ENCODE assay signal across 12 mouse cellular contexts in genomic region chr2:93903415-93903814, GRCm38 (mm10). TPM values are rescaled to one million over a fixed set of nuclear protein-coding genes. Genes with fewer than 3 reads are reported as not detected.
A peak's percentile ranks its signal among the peaks of the same experiment; 100 is the strongest.
DNase-seq lines count a peak whose midpoint lies in the region; ATAC-seq and TF ChIP-seq lines count a peak whose summit lies in the region.
"Had no signal": no experiment of that assay in that cellular context is flagged by ENCODE, and none has a peak within 500 bp of the region (broad histone marks: within the 10 kb centered on the region; RNA-seq: fewer than 3 reads in every experiment).

No protein-coding gene starts in this region.

- no peak for DNase-seq in kidney, postnatal 14 days
- no peak for DNase-seq in stomach, postnatal 0 days (ENCODE audit: low spot score)
- peak; percentile 35 for DNase-seq in heart, postnatal 4 days
- DNase-seq in adrenal gland, adult 8-10 months, result no peak

- no peaks in the 10 kb centered on the region; the same call in 1 of the 2 replicates for H3K4me1 ChIP-seq in kidney, embryonic 14.5 days (ENCODE audit: control insufficient read depth, insufficient read depth, low read length)
- H3K4me1 ChIP-seq in stomach, embryonic 15.5 days, result no peaks in the 10 kb centered on the region
- H3K4me1 ChIP-seq in stomach, postnatal 0 days (replicated peaks; ENCODE audit: control insufficient read depth, insufficient read depth), result 0 out of 2 replicates have a peak, but pooled peaks cover 2% of the 10 kb centered on the region

- H3K27ac ChIP-seq in kidney, embryonic 14.5 days (ENCODE audit: low read depth, low read length), result no peak overlapping the region
- no peak overlapping the region for H3K27ac ChIP-seq in stomach, embryonic 15.5 days
- H3K27ac ChIP-seq in stomach, postnatal 0 days (replicated peaks), result no peak overlapping the region
- H3K27ac ChIP-seq: embryonic facial prominence, embryonic 12.5 days; limb, embryonic 12.5 days; macrophage had no signal

- ATAC-seq in kidney, embryonic 14.5 days (ENCODE audit: low FRiP score, low TSS enrichment), result 0 out of 2 replicates have a peak, but pooled peaks have one; percentile 22
- 0 out of 2 replicates have a peak, but pooled peaks have one; percentile 8 for ATAC-seq in stomach, embryonic 15.5 days (ENCODE audit: insufficient read depth, low FRiP score, low read depth)
- no peak for ATAC-seq in stomach, postnatal 0 days (ENCODE audit: low FRiP score, low TSS enrichment)
- ATAC-seq in granulocyte monocyte progenitor cell, adult 5-6 weeks (replicated peaks; ENCODE audit: poor library complexity, severe bottlenecking), result no peak

- no peaks in the 10 kb centered on the region for H3K9me3 ChIP-seq in kidney, embryonic 14.5 days (ENCODE audit: control insufficient read depth, low read length)
- no peaks in the 10 kb centered on the region for H3K9me3 ChIP-seq in stomach, embryonic 15.5 days
- no peaks in the 10 kb centered on the region for H3K9me3 ChIP-seq in stomach, postnatal 0 days (ENCODE audit: control insufficient read depth, low read length)
- H3K9me3 ChIP-seq: embryonic facial prominence, embryonic 12.5 days; limb, embryonic 12.5 days had no signal

- H3K27me3 ChIP-seq in kidney, embryonic 14.5 days (ENCODE audit: control insufficient read depth, insufficient read depth, low read length), result no peaks in the 10 kb centered on the region
- no peaks in the 10 kb centered on the region; the same call in 1 of the 2 replicates for H3K27me3 ChIP-seq in stomach, embryonic 15.5 days (replicated peaks)
- no peaks in the 10 kb centered on the region for H3K27me3 ChIP-seq in stomach, postnatal 0 days (ENCODE audit: control insufficient read depth, insufficient read depth, low read length)
- H3K27me3 ChIP-seq: embryonic facial prominence, embryonic 12.5 days; limb, embryonic 12.5 days had no signal

- no peak overlapping the region for H3K9ac ChIP-seq in kidney, embryonic 14.5 days (ENCODE audit: low read depth, low read length)
- no peak overlapping the region for H3K9ac ChIP-seq in stomach, embryonic 15.5 days
- no peak overlapping the region for H3K9ac ChIP-seq in stomach, postnatal 0 days (ENCODE audit: low read length)
- H3K9ac ChIP-seq: embryonic facial prominence, embryonic 12.5 days; limb, embryonic 12.5 days had no signal

- 67% methylated on average over 6 of the region's 6 CpGs for WGBS in kidney, embryonic 14.5 days
- 60% methylated on average over 6 of the region's 6 CpGs for WGBS in stomach, embryonic 15.5 days
- WGBS in stomach, postnatal 0 days, result 48% methylated on average over 6 of the region's 6 CpGs

- H3K4me2 ChIP-seq in kidney, embryonic 14.5 days (replicated peaks; ENCODE audit: low read depth, low read length), result no peak overlapping the region
- no peak overlapping the region for H3K4me2 ChIP-seq in stomach, embryonic 15.5 days
- H3K4me2 ChIP-seq in stomach, postnatal 0 days (replicated peaks; ENCODE audit: low read depth), result no peak overlapping the region
- H3K4me2 ChIP-seq: embryonic facial prominence, embryonic 12.5 days; limb, embryonic 12.5 days had no signal

- TF ChIP-seq EP300 in stomach, postnatal 0 days (optimal IDR thresholded peaks at IDR 0.05), result no peak

- no peak for TF ChIP-seq CTCF in stomach, postnatal 0 days (IDR thresholded peaks at IDR 0.05; ENCODE audit: low read depth)

- H3K4me3 ChIP-seq in kidney, embryonic 14.5 days (ENCODE audit: low read length), result no peak overlapping the region
- no peak overlapping the region for H3K4me3 ChIP-seq in stomach, embryonic 15.5 days (replicated peaks)
- H3K4me3 ChIP-seq in stomach, postnatal 0 days (ENCODE audit: low read depth, low read length), result no peak overlapping the region
- H3K4me3 ChIP-seq: embryonic facial prominence, embryonic 12.5 days; limb, embryonic 12.5 days had no signal

- no peaks in the 10 kb centered on the region for H3K36me3 ChIP-seq in kidney, embryonic 14.5 days (ENCODE audit: control insufficient read depth, insufficient read depth, low read length)
- no peaks in the 10 kb centered on the region for H3K36me3 ChIP-seq in stomach, embryonic 15.5 days
- H3K36me3 ChIP-seq in stomach, postnatal 0 days (ENCODE audit: control insufficient read depth, insufficient read depth, low read length), result no peaks in the 10 kb centered on the region
- H3K36me3 ChIP-seq: embryonic facial prominence, embryonic 12.5 days; limb, embryonic 12.5 days had no signal

RNA-seq across cellular contexts. Expression of gene Accsl, which starts 34.5 kb away (rescaled TPM):
- not detected in 2 replicates for polyA plus RNA-seq in kidney, embryonic 14.5 days (2014; fragmentation: Nextera tagmentation; extraction: Ambion mirVana)
- 0.31 TPM in 1 of 2 replicates, not detected in the other for polyA plus RNA-seq in stomach, embryonic 15.5 days (2015; fragmentation: Nextera tagmentation; extraction: Ambion mirVana)
- polyA plus RNA-seq in stomach, postnatal 0 days (2015; fragmentation: Nextera tagmentation; extraction: Ambion mirVana), result not detected in 2 replicates
- total RNA-seq in heart, postnatal 4 days (2021), result not detected
- total RNA-seq in adrenal gland, adult 8-10 months (2022), result under 1 TPM in 3 of 4 experiments, not detected in 1; 0.25 to 0.49 (median 0.38) TPM
- total RNA-seq in granulocyte monocyte progenitor cell, adult 5-6 weeks (2014; fragmentation: Nextera tagmentation), result not detected in 2 replicates
- total RNA-seq in granulocyte monocyte progenitor cell, adult 5-6 weeks (2017), result not detected in 2 replicates
- polyA plus RNA-seq: embryonic facial prominence, embryonic 12.5 days; limb, embryonic 12.5 days; macrophage; neural tube, embryonic 11.5 days; small intestine, adult 2 months had no signal

RNA-seq across cellular contexts. Expression of gene Gm13889, which starts 53.6 kb away (rescaled TPM):
- 12.0 and 12.4 TPM in 2 replicates for polyA plus RNA-seq in kidney, embryonic 14.5 days (2014; fragmentation: Nextera tagmentation; extraction: Ambion mirVana)
- polyA plus RNA-seq in stomach, embryonic 15.5 days (2015; fragmentation: Nextera tagmentation; extraction: Ambion mirVana), result 19.0 and 26.4 TPM in 2 replicates
- polyA plus RNA-seq in stomach, postnatal 0 days (2015; fragmentation: Nextera tagmentation; extraction: Ambion mirVana), result 70.7 and 82.0 TPM in 2 replicates
- total RNA-seq in heart, postnatal 4 days (2021), result 10 to 100 TPM; 24.2 to 26.7 TPM
- 10 to 100 TPM; 22.6 to 32.3 (median 30.3) TPM for total RNA-seq in adrenal gland, adult 8-10 months (2022)
- not detected in 2 replicates for total RNA-seq in granulocyte monocyte progenitor cell, adult 5-6 weeks (2014; fragmentation: Nextera tagmentation)
- total RNA-seq in granulocyte monocyte progenitor cell, adult 5-6 weeks (2017), result not detected in 2 replicates
- polyA plus RNA-seq: macrophage had no signal

RNA-seq across cellular contexts. Expression of gene Accs, which starts 53.7 kb away (rescaled TPM):
- 7.3 and 10.8 TPM in 2 replicates for polyA plus RNA-seq in kidney, embryonic 14.5 days (2014; fragmentation: Nextera tagmentation; extraction: Ambion mirVana)
- polyA plus RNA-seq in stomach, embryonic 15.5 days (2015; fragmentation: Nextera tagmentation; extraction: Ambion mirVana), result 5.3 and 7.4 TPM in 2 replicates
- 4.7 and 5.0 TPM in 2 replicates for polyA plus RNA-seq in stomach, postnatal 0 days (2015; fragmentation: Nextera tagmentation; extraction: Ambion mirVana)
- total RNA-seq in heart, postnatal 4 days (2021), result 10 to 100 TPM; 10.2 to 10.6 TPM
- total RNA-seq in adrenal gland, adult 8-10 months (2022), result 10 to 100 TPM; 11.8 to 20.3 (median 15.2) TPM
- total RNA-seq in granulocyte monocyte progenitor cell, adult 5-6 weeks (2014; fragmentation: Nextera tagmentation), result 30.8 and 40.3 TPM in 2 replicates
- total RNA-seq in granulocyte monocyte progenitor cell, adult 5-6 weeks (2017), result 16.1 and 21.2 TPM in 2 replicates

Comparison
In these comparisons a context has a peak if more than half of its experiments do, and no peak if none do; other contexts are left out.
1. ATAC-seq: peak in kidney, embryonic 14.5 days (single experiment) and stomach, embryonic 15.5 days (single experiment); none in stomach, postnatal 0 days (single experiment) and granulocyte monocyte progenitor cell, adult 5-6 weeks (single experiment).
2. RNA of gene Gm13889, which starts 53.6 kb away (total RNA-seq): 22.6 to 32.3 TPM in adrenal gland, adult 8-10 months and 24.2 to 26.7 TPM in heart, postnatal 4 days; not detected in granulocyte monocyte progenitor cell, adult 5-6 weeks; every median in the first group is over 10 times any median in the second.